Mouse (Mus musculus): ENCODE data around the gene Pex11a. TPM values are rescaled to one million over a fixed set of nuclear protein-coding genes. Genes with fewer than 3 reads are reported as not detected.
"Not testable (repeated sequence)": the region's sequence is repeated elsewhere in the genome, so short reads cannot be mapped to it uniquely, and the experiment has no call there.

Pex11a gene
- polyA plus RNA-seq (2015; fragmentation: Nextera tagmentation; extraction: Ambion mirVana) = 8.3 and 10.5 TPM in 2 replicates

DNA sequence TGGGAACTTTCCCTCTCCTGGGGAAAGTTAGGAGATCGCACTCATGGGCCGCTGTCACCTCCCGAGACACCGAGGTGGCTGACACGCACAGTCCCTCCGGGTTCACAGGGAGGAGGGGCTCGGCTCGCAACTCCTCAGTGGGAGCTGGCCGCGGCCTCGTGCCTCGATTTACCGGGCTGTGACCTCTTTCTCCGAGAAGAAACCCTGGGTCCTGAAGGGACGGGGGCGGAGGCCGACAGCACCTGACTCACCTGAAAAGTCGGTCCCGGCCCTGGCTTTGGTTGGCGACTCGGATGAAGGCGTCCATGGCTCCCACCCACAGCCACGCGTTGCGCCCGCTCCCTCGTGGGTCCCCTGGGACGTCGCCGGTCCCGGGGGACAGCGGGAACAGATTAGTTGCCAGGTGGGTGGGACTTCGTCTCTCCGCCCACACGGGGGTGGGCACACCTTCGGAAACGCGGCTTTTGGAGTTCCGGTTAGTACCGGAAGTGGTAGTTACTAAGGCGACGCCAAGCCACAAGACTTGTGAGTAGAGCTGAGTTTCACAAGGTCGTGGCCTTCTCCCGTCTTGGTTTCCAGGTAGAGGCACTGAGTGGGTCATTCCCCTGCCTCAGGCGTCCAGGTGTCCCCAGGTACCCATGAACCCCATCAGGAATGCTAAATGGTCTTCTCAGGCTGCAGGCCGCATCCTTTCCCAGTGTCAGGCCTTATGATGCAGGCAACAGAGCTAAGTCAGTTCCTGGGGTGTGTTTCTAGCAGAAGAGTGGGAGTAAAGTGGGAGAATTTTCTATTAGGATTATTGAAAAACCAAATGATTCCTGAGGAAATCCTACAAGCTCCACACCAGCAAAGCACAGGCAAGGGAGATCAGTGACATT is at the start of gene Pex11a, which contains the start of gene Wdr93:
Gene Pex11a (minus strand): TSS at position 473 of the 878 bp plus-strand sequence.
Gene Wdr93 (plus strand): TSS at position 505 of the 878 bp plus-strand sequence.
- H3K4me2 ChIP-seq = peak within 1 kb of the TSS; percentile 92
- peak within 1 kb of the TSS; percentile 66 for H3K4me3 ChIP-seq
- ATAC-seq (ENCODE audit: insufficient number of reproducible peaks, low FRiP score, low TSS enrichment, low read depth) = peak; percentile 65; the same call in 1 of the 2 replicates
- 3% methylated on average over 46 of the region's 46 CpGs for WGBS
- H3K9me3 ChIP-seq = no peaks in the 10 kb centered on the region
- H3K36me3 ChIP-seq = 0 out of 2 replicates have a peak, but pooled peaks cover 3% of the 10 kb centered on the region
- H3K27ac ChIP-seq = no peak within 1 kb of the TSS
- H3K27me3 ChIP-seq = no peaks in the 10 kb centered on the region; the same call in 1 of the 2 replicates
- H3K9ac ChIP-seq = peak within 1 kb of the TSS; percentile 60
- peaks cover 5% of the 10 kb centered on the region; the same call in 1 of the 2 replicates for H3K4me1 ChIP-seq

DNA sequence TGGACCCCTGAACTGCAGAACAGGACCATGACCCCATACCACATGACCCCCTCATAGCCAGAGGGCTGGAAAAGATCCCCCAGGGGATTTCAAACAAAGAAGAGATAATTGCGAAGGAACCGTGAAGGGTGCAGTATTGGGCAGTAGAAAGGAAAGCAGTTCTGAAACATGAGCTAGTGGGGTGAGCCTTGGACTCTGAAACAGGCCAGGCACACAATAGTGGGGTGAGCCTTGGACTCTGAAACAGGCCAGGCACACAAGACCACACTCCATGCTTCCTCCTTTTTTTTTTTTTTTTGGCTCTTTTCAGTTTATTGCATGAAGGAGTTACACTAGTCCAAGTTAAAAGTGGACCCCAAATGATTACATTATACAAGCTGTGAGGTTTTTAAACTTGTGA is 46.9 kb upstream of the Pex11a start:
- H3K4me2 ChIP-seq; H3K36me3 ChIP-seq; H3K9ac ChIP-seq; ATAC-seq (ENCODE audit: insufficient number of reproducible peaks, low FRiP score, low TSS enrichment, low read depth); H3K4me3 ChIP-seq; H3K27ac ChIP-seq; H3K9me3 ChIP-seq: not testable (repeated sequence)
- Histone ChIP-seq H3K27me3 (peaks cover 46% of the 10 kb centered on the region), H3K4me1 (peaks cover 13% of the 10 kb centered on the region)
- WGBS = 37% methylated on average over 2 of the region's 2 CpGs

DNA sequence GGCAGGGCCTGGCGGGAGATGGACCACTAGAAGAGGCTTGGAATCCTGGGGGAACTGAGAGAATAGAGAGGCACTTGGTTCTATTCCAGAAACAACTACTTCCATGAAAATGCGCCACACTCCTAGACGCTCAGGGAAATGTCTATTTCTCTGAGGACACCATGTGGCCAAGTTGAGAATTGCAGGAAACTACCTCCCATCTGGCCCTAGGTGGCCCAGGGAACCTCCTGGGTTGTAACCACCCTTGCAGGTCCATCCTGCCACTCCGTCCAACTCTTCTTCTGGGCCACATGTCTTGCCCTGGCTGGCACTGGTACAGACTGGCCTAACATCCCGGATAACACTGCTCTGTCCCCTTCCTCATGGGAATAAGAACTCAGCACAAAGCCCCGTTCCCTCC is 43.4 kb upstream of the Pex11a start:
- 23% methylated on average over 6 of the region's 6 CpGs for WGBS
- H3K4me1 ChIP-seq = peaks cover 4% of the 10 kb centered on the region
- H3K4me3 ChIP-seq = no peak overlapping the region
- no peak overlapping the region for H3K9ac ChIP-seq
- no peak for ATAC-seq (ENCODE audit: insufficient number of reproducible peaks, low FRiP score, low TSS enrichment, low read depth)
- peaks cover 10% of the 10 kb centered on the region for H3K27me3 ChIP-seq
- no peaks in the 10 kb centered on the region for H3K9me3 ChIP-seq
- H3K36me3 ChIP-seq = no peaks in the 10 kb centered on the region
- H3K4me2 ChIP-seq = no peak overlapping the region
- H3K27ac ChIP-seq = no peak overlapping the region

DNA sequence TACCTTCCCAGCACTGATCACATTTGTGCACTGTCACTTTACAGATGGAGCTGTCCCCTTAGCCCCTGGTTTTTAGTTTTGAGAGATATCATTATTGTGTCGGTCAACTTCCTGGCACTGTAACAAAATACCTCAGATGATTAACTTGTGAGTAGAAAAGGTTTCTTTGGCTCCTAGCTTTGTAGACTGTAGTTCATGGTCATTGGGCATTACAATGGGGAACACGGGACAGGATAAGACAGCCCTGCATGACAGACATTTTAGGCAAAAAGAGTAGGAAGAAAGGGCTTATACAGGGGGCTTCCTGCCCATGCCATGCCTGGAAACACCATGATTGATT is 39.6 kb upstream of the Pex11a start:
- no peak overlapping the region for H3K9ac ChIP-seq
- H3K4me1 ChIP-seq = peaks cover 5% of the 10 kb centered on the region
- WGBS = 79% methylated on average over 2 of the region's 2 CpGs
- no peak overlapping the region for H3K4me2 ChIP-seq
- no peak overlapping the region for H3K4me3 ChIP-seq
- H3K27ac ChIP-seq = no peak overlapping the region
- no peak for ATAC-seq (ENCODE audit: insufficient number of reproducible peaks, low FRiP score, low TSS enrichment, low read depth)
- no peaks in the 10 kb centered on the region for H3K9me3 ChIP-seq
- H3K27me3 ChIP-seq = peaks cover 3% of the 10 kb centered on the region; the same call in 1 of the 2 replicates
- H3K36me3 ChIP-seq = no peaks in the 10 kb centered on the region

DNA sequence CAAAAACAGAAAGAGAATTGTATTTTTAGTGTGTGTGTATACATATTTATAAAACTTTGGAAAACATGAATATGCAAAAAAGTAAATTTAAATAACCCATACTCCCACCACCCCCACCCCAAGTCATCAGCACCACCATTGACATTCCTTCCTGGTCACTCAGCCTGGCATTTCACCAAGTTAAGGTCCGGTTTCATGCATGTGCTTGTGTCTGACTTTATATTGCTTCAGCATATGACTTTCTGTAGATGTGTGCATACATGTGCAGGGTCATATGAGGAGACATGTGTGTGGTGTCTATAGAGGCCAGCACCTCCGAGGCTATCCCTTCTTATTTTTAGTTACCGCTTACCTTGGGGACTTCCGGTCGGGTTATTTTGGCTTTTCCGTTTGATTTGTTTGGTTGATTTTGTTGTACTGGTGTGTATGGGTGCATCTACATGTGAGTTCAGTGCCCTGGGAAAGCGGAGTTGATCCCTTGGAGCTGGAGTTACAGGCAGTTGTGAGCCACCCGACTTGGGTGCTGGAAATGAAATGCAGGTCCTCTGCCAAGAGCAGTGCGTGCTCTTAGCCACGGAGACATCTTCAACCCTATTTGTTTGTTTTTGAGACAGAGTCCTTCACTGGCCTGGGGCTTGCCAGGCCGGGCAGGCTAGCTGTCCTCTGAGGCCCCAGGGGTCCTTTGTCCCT is 39.0 kb upstream of the Pex11a start:
- Histone ChIP-seq H3K9ac (no peak overlapping the region), H3K36me3 (no peaks in the 10 kb centered on the region), H3K27ac (no peak overlapping the region), H3K4me1 (peaks cover 5% of the 10 kb centered on the region), H3K9me3 (no peaks in the 10 kb centered on the region), H3K4me3 (no peak overlapping the region), H3K4me2 (no peak overlapping the region), H3K27me3 (peaks cover 3% of the 10 kb centered on the region; the same call in 1 of the 2 replicates)
- no peak for ATAC-seq (ENCODE audit: insufficient number of reproducible peaks, low FRiP score, low TSS enrichment, low read depth)
- 81% methylated on average over 11 of the region's 11 CpGs for WGBS

DNA sequence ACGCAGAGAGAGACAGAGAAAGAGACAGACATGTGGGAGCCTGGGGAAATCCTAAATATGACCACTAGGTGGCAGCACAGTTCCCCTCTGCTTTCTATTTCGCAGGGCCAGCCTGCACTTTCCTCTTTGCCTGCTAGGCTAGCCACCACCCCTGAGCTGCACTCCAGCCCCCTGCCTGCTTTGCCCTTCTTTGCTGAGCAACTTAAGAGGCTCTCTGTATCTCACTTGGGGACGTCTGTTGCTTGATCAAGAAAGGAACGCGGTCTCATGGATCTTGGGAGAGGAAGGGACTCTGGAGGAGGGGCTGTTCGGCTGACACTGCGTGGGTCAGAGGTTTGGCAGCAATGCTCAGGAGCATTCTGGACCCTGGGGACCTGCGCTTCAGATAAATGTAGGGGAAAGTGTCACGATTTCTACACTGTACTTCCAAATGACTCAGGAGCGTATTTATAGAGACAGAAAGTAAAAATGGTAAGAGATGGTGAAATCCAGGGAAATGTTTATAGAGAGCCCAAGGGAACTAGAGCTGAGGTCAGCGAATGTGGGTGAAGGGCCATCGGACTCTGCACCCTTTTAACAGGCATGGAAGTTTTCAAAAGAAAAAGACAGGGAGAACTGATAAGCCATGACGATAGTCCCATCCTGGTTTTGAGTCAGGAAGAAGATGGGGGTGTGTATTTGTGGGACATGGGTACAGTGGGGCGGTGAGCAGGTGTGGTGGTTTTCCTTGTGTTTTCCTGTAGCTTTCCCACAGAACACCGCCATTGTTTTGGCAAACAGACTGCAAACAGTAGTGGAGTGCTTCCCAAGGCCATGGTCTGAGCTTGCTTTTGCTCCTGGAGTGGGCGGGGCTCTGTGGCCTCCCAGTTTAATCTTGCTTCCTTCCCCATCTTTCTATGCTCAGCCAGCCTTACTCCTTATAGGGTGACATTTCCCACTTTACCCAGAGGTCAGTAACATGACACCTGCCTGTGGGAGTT is 38.0 kb upstream of the Pex11a start:
- Histone ChIP-seq H3K4me3 (peak overlapping the region; percentile 8; the same call in 1 of the 2 replicates), H3K9me3 (no peaks in the 10 kb centered on the region), H3K36me3 (no peaks in the 10 kb centered on the region), H3K27ac (no peak overlapping the region), H3K27me3 (peaks cover 3% of the 10 kb centered on the region; the same call in 1 of the 2 replicates), H3K9ac (no peak overlapping the region), H3K4me1 (peaks cover 3% of the 10 kb centered on the region; the same call in 1 of the 2 replicates), H3K4me2 (peak overlapping the region; percentile 29)
- peak; percentile 70 for ATAC-seq (ENCODE audit: insufficient number of reproducible peaks, low FRiP score, low TSS enrichment, low read depth)
- 29% methylated on average over 16 of the region's 16 CpGs for WGBS

DNA sequence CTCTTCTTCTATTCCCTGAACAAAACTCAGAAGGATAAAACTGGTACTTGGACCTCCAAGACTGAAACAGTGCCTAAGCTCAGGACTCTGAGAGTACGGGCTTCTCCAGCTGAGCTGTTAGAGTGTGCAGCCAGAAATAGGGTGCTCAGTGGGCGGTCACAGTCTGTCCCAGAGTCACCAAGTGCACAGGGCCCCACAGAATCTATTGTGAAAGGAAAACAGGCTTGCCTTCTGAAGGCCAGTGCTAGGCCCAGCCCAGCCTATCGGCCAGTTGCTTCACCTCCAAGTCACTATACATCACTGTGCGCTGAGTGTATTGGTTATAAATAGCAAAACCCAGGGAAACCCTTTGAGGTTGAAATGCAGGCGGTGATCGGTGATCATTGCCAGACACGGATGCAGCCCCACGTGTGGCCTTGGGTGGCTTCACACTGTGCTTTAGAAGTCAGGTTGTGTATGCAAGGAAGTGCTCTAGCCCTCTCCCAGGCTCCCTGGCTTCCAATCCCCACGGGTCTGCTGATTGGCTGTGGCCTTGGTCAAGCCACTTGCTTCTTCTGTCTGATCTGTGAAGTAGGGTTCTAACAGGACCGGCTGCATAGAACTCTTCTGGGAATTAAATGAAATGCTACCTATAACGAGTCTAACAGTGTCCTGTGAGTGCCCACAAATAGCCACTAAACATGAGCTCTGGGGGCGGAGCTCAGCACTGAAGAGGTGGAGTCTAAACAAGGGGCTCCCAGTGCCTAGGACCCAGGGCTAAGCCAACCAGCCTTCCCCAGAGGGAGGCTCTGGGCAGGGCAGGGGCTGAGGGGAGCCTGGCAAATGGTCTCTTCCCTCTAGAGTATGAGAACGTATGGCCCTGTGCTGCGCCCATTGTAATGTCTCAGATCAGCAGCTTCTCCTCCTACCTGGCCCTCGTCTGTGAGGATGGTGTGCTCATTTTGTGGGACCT is 28.9 kb upstream of the Pex11a start:
- H3K9ac ChIP-seq = no peak overlapping the region
- no peak overlapping the region for H3K27ac ChIP-seq
- no peak overlapping the region for H3K4me2 ChIP-seq
- 42% methylated on average over 15 of the region's 15 CpGs for WGBS
- H3K4me1 ChIP-seq = no peaks in the 10 kb centered on the region
- H3K27me3 ChIP-seq = no peaks in the 10 kb centered on the region
- H3K9me3 ChIP-seq = no peaks in the 10 kb centered on the region
- H3K36me3 ChIP-seq = no peaks in the 10 kb centered on the region
- 0 out of 2 replicates have a peak, but pooled peaks have one; percentile 30 for ATAC-seq (ENCODE audit: insufficient number of reproducible peaks, low FRiP score, low TSS enrichment, low read depth)
- no peak overlapping the region for H3K4me3 ChIP-seq

DNA sequence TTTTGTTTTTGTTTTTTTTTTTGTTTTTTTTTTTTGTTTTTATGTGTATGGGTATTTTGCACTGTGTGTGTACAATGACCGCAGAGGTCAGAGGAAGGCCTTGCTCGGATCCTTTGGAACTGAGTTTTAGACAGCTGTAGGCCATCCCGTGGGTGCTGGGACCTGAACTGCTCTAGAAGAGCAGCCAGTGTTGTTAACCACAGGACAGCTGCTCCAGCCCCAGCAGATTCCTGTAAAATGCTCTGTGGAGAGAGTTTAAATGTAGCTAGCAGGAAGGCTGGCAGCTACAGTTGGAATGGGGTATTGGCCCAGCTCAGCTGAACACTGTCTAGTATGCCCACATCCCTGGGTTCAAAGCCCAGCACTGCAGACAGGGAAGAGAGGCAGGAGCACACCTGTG is 26.7 kb upstream of the Pex11a start:
- Histone ChIP-seq H3K4me2 (no peak overlapping the region), H3K27me3 (no peaks in the 10 kb centered on the region), H3K4me1 (no peaks in the 10 kb centered on the region), H3K4me3 (no peak overlapping the region), H3K36me3 (no peaks in the 10 kb centered on the region), H3K27ac (no peak overlapping the region), H3K9me3 (no peaks in the 10 kb centered on the region), H3K9ac (no peak overlapping the region)
- no peak for ATAC-seq (ENCODE audit: insufficient number of reproducible peaks, low FRiP score, low TSS enrichment, low read depth)
- WGBS = 80% methylated on average over 3 of the region's 3 CpGs

DNA sequence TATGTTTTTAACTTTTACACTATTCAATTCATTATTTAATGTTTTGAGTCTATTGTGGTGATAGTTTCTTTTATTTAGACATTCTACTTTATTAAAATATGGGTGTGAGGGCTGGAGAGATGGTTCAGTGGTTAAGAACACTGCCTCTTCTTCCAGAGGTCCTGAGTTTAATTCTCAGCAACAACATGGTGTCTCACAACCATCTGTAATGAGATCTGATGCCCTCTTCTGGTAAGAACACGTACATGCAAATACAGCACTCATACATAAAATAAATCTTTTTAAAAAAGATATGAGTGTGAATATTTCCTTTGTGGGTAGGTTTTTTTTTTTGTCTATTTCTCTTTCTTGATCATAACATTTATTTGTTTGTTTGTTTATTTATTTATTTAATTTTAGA is 23.1 kb upstream of the Pex11a start:
- ATAC-seq (ENCODE audit: insufficient number of reproducible peaks, low FRiP score, low TSS enrichment, low read depth) = no peak

DNA sequence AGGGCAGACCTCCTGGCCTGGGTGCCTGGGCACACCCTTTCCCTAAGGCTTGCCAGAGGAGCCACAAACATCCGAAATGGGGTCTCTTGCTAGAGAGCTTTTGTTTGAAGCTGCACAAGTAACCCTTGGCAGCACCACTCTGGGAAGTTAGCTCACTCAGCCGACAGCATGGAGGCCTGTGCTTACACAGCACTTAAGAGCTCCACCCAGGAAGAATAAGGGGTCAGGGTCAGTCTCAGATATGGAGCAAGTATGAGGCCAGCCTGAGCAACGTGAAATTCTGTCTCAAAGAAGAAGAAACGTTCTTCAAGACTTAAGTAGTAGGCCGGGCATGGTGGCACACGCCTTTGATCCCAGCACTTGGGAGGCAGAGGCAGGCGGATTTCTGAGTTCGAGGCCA is 19.2 kb upstream of the Pex11a start:
- no peak overlapping the region for H3K4me3 ChIP-seq
- no peaks in the 10 kb centered on the region for H3K36me3 ChIP-seq
- H3K9me3 ChIP-seq = no peaks in the 10 kb centered on the region
- no peak overlapping the region for H3K9ac ChIP-seq
- no peaks in the 10 kb centered on the region for H3K27me3 ChIP-seq
- no peak overlapping the region for H3K27ac ChIP-seq
- no peaks in the 10 kb centered on the region for H3K4me1 ChIP-seq
- WGBS = 77% methylated on average over 8 of the region's 8 CpGs
- H3K4me2 ChIP-seq = no peak overlapping the region
- ATAC-seq (ENCODE audit: insufficient number of reproducible peaks, low FRiP score, low TSS enrichment, low read depth) = no peak

More for the DNA sequence above, 23.1 kb upstream of the Pex11a start:
- no peaks in the 10 kb centered on the region for H3K36me3 ChIP-seq
- H3K4me3 ChIP-seq = no peak overlapping the region
- H3K27me3 ChIP-seq = no peaks in the 10 kb centered on the region
- no peak overlapping the region for H3K27ac ChIP-seq
- WGBS = 53% methylated on average over 1 of the region's 1 CpGs
- H3K9ac ChIP-seq = no peak overlapping the region
- H3K9me3 ChIP-seq = no peaks in the 10 kb centered on the region
- H3K4me1 ChIP-seq = no peaks in the 10 kb centered on the region
- H3K4me2 ChIP-seq = no peak overlapping the region
